Mouse (Mus musculus) erythroblast, embryonic 14.5 days (primary cell): Measurements from ENCODE around the gene Diexf.

Source experiments
- GATA1 ChIP-seq: IDR thresholded peaks from 2 replicates; pipeline ENCODE4 v1.6.1; 2012; ENCODE audit warnings: low read length, inconsistent platforms, mixed read lengths
- TAL1 ChIP-seq: IDR thresholded peaks from 3 replicates; pipeline ENCODE4 v1.6.1; 2012; ENCODE audit warnings: low read length, inconsistent platforms, mixed read lengths

DNA sequence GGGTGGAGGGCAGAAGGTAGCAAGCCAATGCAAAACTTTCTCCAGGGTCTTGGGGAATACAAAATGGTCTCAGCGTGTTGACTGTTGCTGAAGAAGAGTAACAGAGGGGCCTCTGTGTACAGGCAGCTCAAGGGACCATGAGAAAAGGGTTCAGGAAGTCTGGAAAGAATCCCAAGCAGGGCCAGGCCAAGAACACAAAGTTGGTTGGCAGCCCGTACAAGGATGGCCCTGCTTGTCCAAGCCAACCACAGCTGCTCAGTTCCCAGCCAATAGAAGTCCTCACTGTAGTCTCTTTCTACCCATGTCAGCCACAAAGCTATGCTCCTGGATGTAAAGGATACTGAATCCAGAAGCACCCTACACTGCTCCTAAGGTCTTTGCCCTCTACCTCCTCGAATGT lies 40.4 kb downstream of the Diexf start:
- TF ChIP-seq TAL1 (no peak), GATA1 (no peak)
